Mouse (Mus musculus): ENCODE data around the gene Kcnj2.

Gene Kcnj2

GRCm38 (mm10) chr11:111065635-111066298, at the start of gene Kcnj2:
Gene Kcnj2 (plus strand): TSS chr11:111066164.
- peak; percentile 95 for DNase-seq

GRCm38 (mm10) chr11:111016206-111016605, 49.8 kb upstream of the Kcnj2 start:
- no peak for DNase-seq

- DNase-seq, result no peak
These were observed 45.8 kb upstream of the Kcnj2 start for GRCm38 (mm10) chr11:111020211-111020610.

- no peak for DNase-seq
These were observed 43.2 kb upstream of the Kcnj2 start for GRCm38 (mm10) chr11:111022681-111023281.

GRCm38 (mm10) chr11:111042175-111042574, 23.8 kb upstream of the Kcnj2 start:
- peak; percentile 66 for DNase-seq

GRCm38 (mm10) chr11:111043298-111043697, 22.7 kb upstream of the Kcnj2 start:
- DNase-seq, result no peak

- DNase-seq, result no peak
These were observed 11.7 kb upstream of the Kcnj2 start for GRCm38 (mm10) chr11:111054252-111054651.

GRCm38 (mm10) chr11:111054854-111055822, 10.8 kb upstream of the Kcnj2 start:
- no peak for DNase-seq

GRCm38 (mm10) chr11:111056030-111056429, 9.9 kb upstream of the Kcnj2 start:
- DNase-seq, result no peak

- no peak for DNase-seq
These were observed 8.5 kb upstream of the Kcnj2 start for GRCm38 (mm10) chr11:111057435-111057834.

GRCm38 (mm10) chr11:111059440-111059839, 6.5 kb upstream of the Kcnj2 start:
- no peak for DNase-seq

- no peak for DNase-seq
These were observed 5.7 kb upstream of the Kcnj2 start for GRCm38 (mm10) chr11:111060216-111060615.

- DNase-seq, result peak; percentile 65
These were observed 1.0 kb upstream of the Kcnj2 start for GRCm38 (mm10) chr11:111064751-111065527.

GRCm38 (mm10) chr11:111066299-111066691, 331 bp downstream of the Kcnj2 start:
- peak; percentile 16 for DNase-seq

GRCm38 (mm10) chr11:111067787-111068186, 1.8 kb downstream of the Kcnj2 start:
- DNase-seq, result no peak

- no peak for DNase-seq
These were observed 4.5 kb downstream of the Kcnj2 start for GRCm38 (mm10) chr11:111070460-111070859.

GRCm38 (mm10) chr11:111074131-111074530, 8.2 kb downstream of the Kcnj2 start:
- no peak for DNase-seq

GRCm38 (mm10) chr11:111078107-111078506, 12.1 kb downstream of the Kcnj2 start:
- DNase-seq, result no peak

- DNase-seq, result no peak
These were observed 17.0 kb downstream of the Kcnj2 start for GRCm38 (mm10) chr11:111083009-111083408.

GRCm38 (mm10) chr11:111086933-111087332, 21.0 kb downstream of the Kcnj2 start:
- DNase-seq, result no peak

GRCm38 (mm10) chr11:111088226-111088625, 22.3 kb downstream of the Kcnj2 start:
- DNase-seq, result no peak

GRCm38 (mm10) chr11:111088812-111089211, 22.8 kb downstream of the Kcnj2 start:
- DNase-seq, result no peak

- DNase-seq, result no peak
These were observed 25.2 kb downstream of the Kcnj2 start for GRCm38 (mm10) chr11:111091117-111091516.
